Mouse (Mus musculus) lung, postnatal 0 days (tissue): ENCODE measurements at regions not wholly inside any gene's neighbourhood (a gene's known extent, or its start where the extent isn't known, plus 50 kb on each side); places are given as distances from the start of the nearest gene placed in this dataset.
"Not testable (repeated sequence)": the region's sequence is repeated elsewhere in the genome, so short reads cannot be mapped to it uniquely, and the experiment has no call there.

ENCODE experiments used
- CTCF ChIP-seq: IDR thresholded peaks from 2 replicates; pipeline ENCODE4 v1.5.1; 2016; ENCODE audit warnings: antibody characterized with exemption, mild to moderate bottlenecking
- EP300 ChIP-seq: IDR thresholded peaks from 2 replicates; pipeline ENCODE4 v1.6.1; 2016; ENCODE audit warnings: antibody characterized with exemption, mild to moderate bottlenecking, control low read depth

DNA sequence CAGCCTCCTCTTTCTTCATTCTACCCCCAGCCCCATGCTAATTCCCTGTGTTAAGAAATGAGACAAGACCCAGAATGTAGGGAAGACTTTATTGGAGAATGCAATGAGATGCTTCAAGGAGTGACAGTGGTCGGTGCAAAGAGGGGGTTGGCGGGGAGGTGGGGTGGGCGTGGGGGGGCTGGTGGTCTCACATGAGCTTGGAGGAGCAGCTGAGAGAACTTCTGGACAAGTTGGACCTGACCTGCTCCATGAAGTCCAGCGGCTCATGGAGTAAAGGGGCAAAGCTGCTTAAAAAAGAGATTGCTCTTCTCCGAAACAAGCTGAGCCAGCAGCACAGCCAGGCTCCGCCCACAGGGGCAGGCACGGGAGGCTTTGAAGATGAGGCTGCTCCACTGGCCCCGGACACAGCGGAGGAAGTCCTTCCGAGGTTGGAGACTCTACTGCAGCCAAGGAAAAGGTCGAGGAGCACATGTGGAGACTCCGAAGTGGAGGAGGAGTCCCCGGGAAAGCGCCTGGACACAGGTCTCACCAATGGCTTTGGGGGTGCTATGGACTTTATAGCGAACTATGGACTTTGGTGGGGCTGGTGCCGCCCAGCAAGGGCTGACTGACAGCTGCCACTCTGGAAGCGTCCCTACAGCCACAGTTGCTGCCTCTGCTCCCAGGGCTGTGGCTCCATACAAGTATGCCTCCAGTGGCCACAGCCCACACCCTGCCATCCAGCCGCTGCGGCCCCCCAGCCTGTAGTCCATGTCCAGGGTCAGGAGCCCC, 161.7 kb downstream of the Plxna1 start:
- not testable (repeated sequence) for TF ChIP-seq CTCF, EP300
